Mouse (Mus musculus) CD4-positive naive resting alpha-beta T cell, adult 76 days (primary cell): ENCODE measurements around the gene Pias4. TPM values are rescaled to one million over a fixed set of nuclear protein-coding genes. Genes with fewer than 3 reads are reported as not detected.

Experiments
- total RNA-seq: library from RNA; stranded (reverse); gene quantifications from one replicate; pipeline ENCODE4 v1.2.4, GENCODE M21; 2023

The Pias4 gene
- 35.3 TPM for total RNA-seq

DNA sequence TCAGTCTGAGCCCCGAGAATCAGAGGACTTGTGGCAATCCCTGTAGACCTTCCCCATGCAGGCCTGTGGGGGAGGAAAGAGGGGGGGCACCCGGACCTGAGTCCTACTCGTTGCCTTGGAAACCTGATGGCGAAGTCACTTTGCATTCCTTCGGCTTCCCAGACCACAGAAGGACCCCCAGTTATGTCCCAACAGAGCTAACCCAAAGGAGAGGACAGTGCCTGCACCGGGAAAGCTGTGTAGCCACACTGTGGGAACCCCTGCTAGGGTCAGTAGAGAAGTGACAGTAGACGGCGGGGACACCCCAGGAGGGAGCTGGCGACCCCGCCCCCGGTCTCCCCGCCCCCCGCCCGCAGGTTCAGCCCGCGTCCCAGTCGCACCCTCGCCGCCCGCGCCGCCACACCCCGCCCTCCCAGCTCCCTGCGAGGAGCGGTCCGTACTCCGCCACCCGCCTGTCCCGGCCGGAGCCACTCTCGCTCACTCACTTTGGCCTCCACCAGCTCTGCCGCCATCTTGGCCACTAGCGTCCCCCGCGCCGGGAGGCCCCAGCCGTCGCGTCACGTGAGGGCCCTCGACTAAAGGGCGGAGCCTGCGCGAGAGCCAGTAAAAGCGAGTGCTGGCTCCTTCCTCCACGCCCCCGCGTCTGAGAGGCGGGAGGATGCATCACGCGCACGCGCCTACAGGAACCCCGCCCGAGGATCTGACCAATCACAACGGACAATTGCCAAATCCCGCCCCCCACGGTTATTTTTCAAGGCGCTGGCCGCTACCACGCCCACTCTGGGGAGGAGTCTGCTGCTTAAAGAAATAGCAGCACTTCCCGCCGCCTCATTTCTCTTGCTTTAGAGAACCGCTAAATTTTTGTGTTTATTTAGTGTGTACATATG lies at the start of gene Pias4:
Gene Pias4 (minus strand): TSS at position 724 of the 887 bp plus-strand sequence.

DNA sequence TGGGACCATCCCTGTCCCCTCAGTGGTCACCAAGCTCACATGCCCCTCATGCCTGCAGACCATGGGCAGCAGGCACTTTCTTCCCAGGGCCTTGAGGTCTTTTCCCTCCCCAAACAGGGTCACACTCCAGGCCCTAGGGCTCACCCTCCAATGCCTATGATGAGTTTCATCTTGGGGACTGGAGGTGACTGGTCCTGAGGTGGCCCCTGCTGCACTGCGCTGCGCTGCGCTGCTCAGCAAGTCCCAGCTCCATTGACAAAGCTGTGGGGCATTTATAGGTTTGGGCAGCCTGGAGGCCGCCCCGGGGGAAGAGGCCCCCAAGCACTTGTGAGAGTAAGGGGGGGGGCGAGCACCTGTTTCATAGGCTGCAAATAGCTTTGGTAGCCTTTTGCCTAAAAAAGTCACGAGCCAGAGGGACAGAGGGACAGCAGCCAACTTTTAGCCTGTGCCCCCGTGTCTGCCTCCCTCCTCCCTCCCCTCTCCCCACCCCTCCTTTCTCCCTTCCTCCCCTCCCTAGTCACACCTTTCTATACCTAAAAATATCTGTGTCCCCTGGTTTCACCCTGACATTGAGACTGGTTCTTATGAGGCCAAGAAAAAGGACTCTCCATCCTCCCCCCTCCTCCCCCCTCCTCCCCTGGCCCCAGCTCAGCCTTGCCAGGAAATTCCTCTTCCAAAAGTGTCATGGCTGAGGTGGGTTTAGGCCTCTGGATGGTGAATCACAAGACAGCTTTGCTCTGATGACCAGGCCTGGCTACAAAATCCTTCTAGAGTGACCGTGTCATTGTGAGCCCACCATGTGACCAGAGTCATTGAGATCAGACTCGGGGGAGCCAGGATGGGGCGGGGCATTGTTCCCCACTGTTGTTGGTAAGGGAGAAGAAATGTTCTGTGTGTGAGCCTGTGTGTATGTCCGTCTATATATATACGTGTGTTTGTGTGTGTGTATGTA lies 34.4 kb upstream of the Pias4 start, which contains the start of gene Nmrk2:
Gene Nmrk2 (minus strand): TSS at position 245 of the 952 bp plus-strand sequence.

DNA sequence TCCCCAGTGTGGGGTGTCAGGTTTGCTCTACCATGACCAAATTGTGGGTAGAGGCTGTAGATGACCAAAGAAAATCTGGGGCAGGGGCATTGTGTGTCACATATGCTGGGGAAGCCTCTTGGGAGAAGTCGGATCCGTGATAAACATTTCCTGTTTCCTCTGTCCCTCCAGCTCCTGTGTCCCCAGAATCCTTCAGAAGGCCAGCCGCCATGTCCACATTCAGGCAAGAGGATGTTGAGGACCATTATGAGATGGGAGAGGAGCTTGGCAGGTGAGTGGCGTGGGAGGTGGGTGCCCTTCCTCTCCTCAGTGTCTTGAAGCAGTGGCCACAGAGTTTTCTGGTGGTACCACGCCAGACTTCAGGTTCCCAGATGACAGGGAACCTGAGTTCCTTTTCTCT lies 16.1 kb upstream of the Pias4 start, which contains the start of gene 4930442H23Rik:
Gene 4930442H23Rik (minus strand): TSS at position 45 of the 400 bp plus-strand sequence.

DNA sequence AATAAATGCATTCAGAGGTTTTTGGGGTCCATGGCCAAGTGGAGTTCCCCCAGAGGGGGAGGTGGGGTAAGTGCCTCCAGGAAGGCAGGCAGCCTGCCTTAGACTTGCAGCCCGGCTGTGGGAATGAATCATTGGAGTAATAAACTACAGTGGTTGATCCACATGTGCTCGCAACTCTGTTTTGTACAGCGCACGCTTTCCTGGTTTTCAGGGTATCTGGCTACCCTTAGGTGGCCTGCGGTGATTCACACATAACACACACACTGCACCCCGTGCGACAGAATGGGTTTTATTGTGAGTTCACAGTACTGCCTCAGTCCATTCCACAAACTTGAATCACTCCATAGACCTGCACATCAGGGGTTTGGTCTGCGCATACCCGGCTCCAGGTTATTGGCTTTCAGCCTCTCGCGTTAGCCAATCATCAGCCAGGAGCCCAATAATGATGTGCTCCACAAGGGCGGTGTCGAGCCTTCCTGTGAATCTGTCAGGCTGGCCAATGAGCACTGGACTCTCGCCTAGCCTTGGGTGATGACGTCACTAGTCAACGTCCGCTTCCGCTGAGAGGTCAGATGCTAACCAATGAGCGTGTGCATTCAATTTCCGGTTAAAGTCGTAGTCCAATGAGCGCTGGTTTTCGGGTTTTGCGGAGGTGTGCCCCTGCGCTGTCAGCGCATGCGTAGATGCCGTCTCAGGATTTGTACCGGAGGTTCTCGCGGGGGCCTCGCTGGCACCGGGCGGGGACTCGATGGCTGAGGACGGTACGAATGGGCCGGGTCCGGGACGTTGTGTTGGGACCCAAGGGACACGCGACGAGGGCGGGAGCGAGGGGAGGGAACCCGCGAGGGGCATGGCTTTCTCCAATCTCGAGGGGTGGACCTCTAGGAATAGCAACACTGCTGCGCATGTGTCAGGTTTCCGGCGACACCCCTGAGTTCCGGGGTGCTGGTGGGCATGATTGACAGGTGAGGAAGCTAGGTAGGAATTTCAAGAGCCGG lies 14.9 kb upstream of the Pias4 start, which contains the start of gene Dapk3:
Gene Dapk3 (plus strand): TSS at position 670 of the 998 bp plus-strand sequence.

DNA sequence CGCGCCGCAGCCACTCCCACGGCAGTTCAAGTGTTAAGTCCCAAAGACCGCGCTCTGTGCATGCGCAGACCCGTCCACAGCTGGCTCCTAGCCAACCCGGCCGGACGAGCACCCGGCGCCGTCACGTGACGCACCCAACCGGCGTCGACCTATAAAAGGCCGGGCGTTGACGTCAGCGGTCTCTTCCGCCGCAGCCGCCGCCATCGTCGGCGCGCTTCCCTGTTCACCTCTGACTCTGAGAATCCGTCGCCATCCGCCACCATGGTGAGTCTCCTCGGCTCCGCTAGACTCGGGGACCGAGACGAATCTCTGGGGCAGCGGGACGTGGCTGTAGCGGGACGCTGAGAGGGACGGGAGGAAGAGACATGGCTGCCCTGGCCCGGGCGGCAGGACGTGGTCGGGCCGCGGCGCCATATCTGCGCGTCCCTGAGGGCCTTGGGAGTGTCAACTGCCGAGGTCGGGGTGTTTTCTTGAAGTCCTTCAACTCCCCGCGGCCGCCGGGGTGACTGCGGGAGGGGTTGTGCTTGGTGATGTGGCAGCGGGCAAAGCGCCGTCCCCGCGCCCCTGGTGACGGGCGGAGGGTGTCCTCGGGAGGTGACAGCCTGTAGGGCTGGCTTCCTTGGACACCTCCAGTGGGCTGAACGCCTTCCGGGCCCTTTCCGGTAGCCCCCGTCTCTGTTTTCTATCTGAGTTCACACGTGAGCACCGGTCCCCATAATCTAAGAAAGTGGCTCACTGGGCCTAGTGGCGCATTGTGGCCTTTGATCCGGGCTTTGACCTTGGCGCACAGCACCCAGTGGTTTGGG lies 8.9 kb upstream of the Pias4 start, which contains the start of gene Eef2:
Gene Eef2 (plus strand): TSS at position 166 of the 806 bp plus-strand sequence.

DNA sequence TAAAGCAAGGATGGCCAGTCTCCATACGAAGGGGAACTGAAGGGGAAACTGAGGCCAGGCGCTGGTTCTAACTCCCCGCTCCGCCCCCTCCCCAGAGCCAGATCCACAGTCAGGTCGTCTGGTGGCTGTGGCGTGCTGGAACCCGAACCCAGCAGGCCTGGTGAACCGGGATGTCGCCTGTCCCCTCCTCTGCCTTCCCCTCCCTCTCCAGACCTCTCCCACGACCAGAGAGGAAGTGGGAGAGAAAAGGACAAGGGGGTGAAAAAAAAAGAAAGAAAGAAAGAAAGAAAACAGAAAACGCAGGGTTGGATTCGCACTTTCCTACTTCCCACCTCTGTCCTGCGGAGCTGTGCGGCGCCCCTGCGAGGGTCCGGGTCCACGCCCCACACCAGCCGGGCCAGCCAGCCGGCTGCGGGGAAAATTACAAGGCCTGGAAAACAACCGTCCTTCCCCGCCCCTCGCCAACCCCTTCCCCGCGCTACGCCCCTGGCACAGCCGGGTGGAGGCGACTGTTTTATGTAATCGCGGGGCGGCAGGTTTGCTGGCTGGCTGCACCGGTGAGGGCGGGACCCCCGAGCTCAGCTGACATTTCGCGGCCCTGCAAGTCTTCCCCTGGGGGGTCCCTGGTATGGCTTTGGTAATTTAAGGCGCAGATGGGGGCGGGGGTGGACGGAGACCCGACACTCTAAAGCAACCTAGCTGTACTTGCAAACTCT lies 32.6 kb downstream of the Pias4 start, which contains the start of gene Zbtb7a:
Gene Zbtb7a (plus strand): TSS at position 255 of the 716 bp plus-strand sequence.

DNA sequence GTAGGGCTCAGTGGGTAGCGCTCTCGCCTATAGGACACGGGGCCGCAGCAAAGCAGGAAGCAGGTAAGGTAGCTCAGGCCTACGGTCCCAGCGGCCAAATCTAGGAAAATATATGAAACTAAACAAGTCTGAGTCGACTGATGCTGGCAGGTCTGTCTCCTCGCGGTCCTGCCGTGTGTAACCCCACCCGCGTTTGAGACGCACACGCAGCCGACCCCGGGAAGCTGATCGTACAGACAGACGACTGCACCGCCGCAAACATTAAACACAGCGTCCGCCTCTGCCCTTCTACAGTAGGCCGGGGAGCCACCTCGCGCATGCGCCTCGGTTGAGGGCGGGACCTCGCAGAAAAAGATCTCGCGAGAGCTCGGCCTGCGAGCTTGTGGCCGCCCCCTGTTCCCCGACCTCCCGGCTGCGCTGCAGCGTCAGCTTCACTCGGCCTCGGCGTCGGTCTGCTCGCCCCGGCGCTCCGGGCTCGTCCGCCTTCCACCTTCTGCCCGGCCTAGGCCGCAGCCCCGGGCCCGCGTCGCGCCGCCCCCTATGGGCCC lies 62.1 kb downstream of the Pias4 start, which contains the start of gene Map2k2:
Gene Map2k2 (plus strand): TSS at position 351 of the 548 bp plus-strand sequence.

Other genes with a start within 250 kb of the Pias4 start
- gene Lmnb2, start 249.7 kb downstream of the Pias4 start, total RNA-seq, result 8.5 TPM
- 20.5 TPM for gene Gadd45b, start 237.8 kb downstream of the Pias4 start, total RNA-seq
- not detected for gene Gng7, start 153.0 kb downstream of the Pias4 start, total RNA-seq
- not detected for gene Diras1, start 142.3 kb downstream of the Pias4 start, total RNA-seq
- 14.2 TPM for gene Slc39a3, start 130.5 kb downstream of the Pias4 start, total RNA-seq
- 50.4 TPM for gene Sgta, start 107.7 kb downstream of the Pias4 start, total RNA-seq
- 8.4 TPM for gene Thop1, start 97.9 kb downstream of the Pias4 start, total RNA-seq
- gene Creb3l3, start 69.0 kb downstream of the Pias4 start, total RNA-seq, result not detected
- gene Map2k2, start 62.0 kb downstream of the Pias4 start, total RNA-seq, result 126 TPM
- gene Zbtb7a, start 32.7 kb downstream of the Pias4 start, total RNA-seq, result 49.1 TPM
- gene Eef2, start 8.7 kb upstream of the Pias4 start, total RNA-seq, result 2,404 TPM
- gene Dapk3, start 15.1 kb upstream of the Pias4 start, total RNA-seq, result 57.0 TPM
- not detected for gene 4930442H23Rik, start 15.9 kb upstream of the Pias4 start, total RNA-seq
- gene Nmrk2, start 34.1 kb upstream of the Pias4 start, total RNA-seq, result not detected
- gene Atcay, start 62.9 kb upstream of the Pias4 start, total RNA-seq, result 0.85 TPM
- 10.6 TPM for gene Zfr2, start 65.2 kb upstream of the Pias4 start, total RNA-seq
- 16.6 TPM for gene Matk, start 85.0 kb upstream of the Pias4 start, total RNA-seq
- gene Mrpl54, start 99.0 kb upstream of the Pias4 start, total RNA-seq, result 110 TPM
- gene Apba3, start 99.0 kb upstream of the Pias4 start, total RNA-seq, result 31.3 TPM
- gene Tjp3, start 123.7 kb upstream of the Pias4 start, total RNA-seq, result 4.2 TPM
- gene Pip5k1c, start 125.0 kb upstream of the Pias4 start, total RNA-seq, result 110 TPM
- gene Cactin, start 153.2 kb upstream of the Pias4 start, total RNA-seq, result 42.7 TPM
- 16.5 TPM for gene Tbxa2r, start 160.8 kb upstream of the Pias4 start, total RNA-seq
- gene Gipc3, start 175.3 kb upstream of the Pias4 start, total RNA-seq, result 0.21 TPM
- gene Hmg20b, start 182.6 kb upstream of the Pias4 start, total RNA-seq, result 51.8 TPM
- 4.4 TPM for gene Mfsd12, start 189.6 kb upstream of the Pias4 start, total RNA-seq
- gene 4930404N11Rik, start 197.9 kb upstream of the Pias4 start, total RNA-seq, result 4.9 TPM
- gene Fzr1, start 210.6 kb upstream of the Pias4 start, total RNA-seq, result 35.7 TPM
- 28.8 TPM for gene Dohh, start 216.5 kb upstream of the Pias4 start, total RNA-seq
- 4.5 TPM for gene Gm48551, start 216.5 kb upstream of the Pias4 start, total RNA-seq
- gene Gm48552, start 221.1 kb upstream of the Pias4 start, total RNA-seq, result 3.5 TPM
- 3.1 TPM for gene Smim24, start 225.1 kb upstream of the Pias4 start, total RNA-seq